ENCODE assay signal across 15 mouse cellular contexts in the genomic region with DNA sequence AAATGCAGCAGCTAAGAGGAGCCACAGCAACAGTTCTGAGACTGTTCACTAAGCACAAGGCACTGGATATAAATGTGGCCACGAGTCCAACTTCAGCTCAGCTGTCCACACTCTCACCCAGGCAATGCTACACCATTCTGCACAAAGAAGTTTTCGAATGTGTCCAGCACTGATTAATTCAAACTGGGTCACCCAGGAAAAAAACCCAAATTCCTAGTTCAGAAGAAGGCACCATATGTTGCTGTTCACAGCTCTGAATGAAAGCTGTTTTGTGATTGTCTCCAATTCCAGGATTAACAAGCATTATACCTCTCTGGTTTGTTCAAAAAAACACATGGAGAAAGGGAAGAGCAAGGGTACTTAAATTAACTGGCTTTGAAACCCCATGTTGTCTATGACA.
DNase-seq lines count a peak whose midpoint lies in the region.
"Had no signal": no experiment of that assay in that cellular context is flagged by ENCODE, and none has a peak within 500 bp of the region (broad histone marks: within the 10 kb centered on the region; RNA-seq: fewer than 3 reads in every experiment).

No protein-coding gene starts in this region.

- peak; percentile 4 for DNase-seq in cerebellum, adult 18-20 months
- no peak for DNase-seq in cerebellum, adult 11 months
- peak; percentile 1 to 41 for DNase-seq in frontal cortex, postnatal 36 days (ENCODE audit: low spot score in 2 of 2)
- DNase-seq in frontal cortex, postnatal 14 days (ENCODE audit: low spot score in 2 of 2), result no peak
- DNase-seq in cerebellum, postnatal 25 days, result peak; percentile 5 to 8
- peak; percentile 3 to 9 for DNase-seq in layer of hippocampus, postnatal 36 days
- DNase-seq in heart, postnatal 14 days, result no peak
- DNase-seq in thymus, postnatal 10 days (ENCODE audit: low spot score in 2 of 2), result no peak
- DNase-seq: adrenal gland, adult 2 months; gastrocnemius, postnatal 10 days; heart, adult 2 months; kidney, adult 8-10 months; lung, embryonic 14.5 days; midbrain, embryonic 14.5 days; thymus, adult 2 months had no signal

- intact Hi-C loops in heart, postnatal 14 days (cut with DNase I), result no loop called here

Comparison
In these comparisons a context has a peak if more than half of its experiments do, and no peak if none do; other contexts are left out.
1. DNase-seq: peak in cerebellum, adult 18-20 months (2 of 2), frontal cortex, postnatal 36 days (2 of 2), cerebellum, postnatal 25 days (2 of 2) and layer of hippocampus, postnatal 36 days (2 of 2); none in cerebellum, adult 11 months (single experiment), frontal cortex, postnatal 14 days (0 of 2), heart, postnatal 14 days (0 of 2) and thymus, postnatal 10 days (0 of 2).